Mouse (Mus musculus) CH12.LX (cell line): ENCODE results near the gene Coro2a.

ENCODE experiments used
- CTCF ChIP-seq, 2 experiments: IDR thresholded peaks in 1 of 2; conservative IDR thresholded peaks in 1 of 2; 2 replicates each; pipeline ENCODE4 v1.5.1; 2011 to 2012; ENCODE audit warnings: low read depth in 2 of 2, low read length in 2 of 2, improper control_type of control experiment in 1 of 2, inconsistent platforms in 1 of 2, mild to moderate bottlenecking in 1 of 2, moderate library complexity in 1 of 2
- TBP ChIP-seq: conservative IDR thresholded peaks from 2 replicates; pipeline ENCODE4 v1.6.1; 2011; ENCODE audit warnings: low read depth, low read length, improper control_type of control experiment

GRCm38 (mm10) chr4:46593472-46593871 is 8.5 kb downstream of the Coro2a start:
- TF ChIP-seq TBP (no peak), CTCF (conservative IDR thresholded peaks at IDR 0.05 in 1 of 2, IDR thresholded peaks at IDR 0.05 in 1 of 2; ENCODE audit: low read depth in 2 of 2, low read length in 2 of 2) (no peak)
